Comparison of ENCODE assay signal across 21 mouse cellular contexts in genomic region chr12:34569472-34569871, GRCm38 (mm10).
"Had no signal": no experiment of that assay in that cellular context is flagged by ENCODE, and none has a peak within 500 bp of the region (broad histone marks: within the 10 kb centered on the region; RNA-seq: fewer than 3 reads in every experiment).

No protein-coding gene starts in this region.

- ATAC-seq: liver, embryonic 12.5 days had no signal

- H3K4me2 ChIP-seq: kidney, embryonic 15.5 days; limb, embryonic 13.5 days; liver, embryonic 12.5 days; liver, embryonic 15.5 days; lung, embryonic 15.5 days; midbrain, embryonic 12.5 days; neural tube, embryonic 15.5 days had no signal

- H3K27me3 ChIP-seq: kidney, embryonic 15.5 days; limb, embryonic 13.5 days; liver, embryonic 12.5 days; liver, embryonic 15.5 days; lung, embryonic 15.5 days; megakaryocyte, embryonic 14.5 days; midbrain, embryonic 12.5 days; neural tube, embryonic 15.5 days had no signal

- H3K4me3 ChIP-seq: kidney, embryonic 15.5 days; limb, embryonic 10.5 days; limb, embryonic 13.5 days; liver, embryonic 12.5 days; liver, embryonic 15.5 days; lung, embryonic 15.5 days; megakaryocyte, embryonic 14.5 days; midbrain, embryonic 12.5 days; myocyte; neural tube, embryonic 15.5 days had no signal

- H3K9me3 ChIP-seq: kidney, embryonic 15.5 days; limb, embryonic 10.5 days; limb, embryonic 13.5 days; liver, embryonic 12.5 days; liver, embryonic 15.5 days; lung, embryonic 15.5 days; megakaryocyte, embryonic 14.5 days; midbrain, embryonic 12.5 days; neural tube, embryonic 15.5 days had no signal

- H3K36me3 ChIP-seq: kidney, embryonic 15.5 days; limb, embryonic 10.5 days; limb, embryonic 13.5 days; liver, embryonic 12.5 days; liver, embryonic 15.5 days; lung, embryonic 15.5 days; midbrain, embryonic 12.5 days; neural tube, embryonic 15.5 days had no signal

- H3K4me1 ChIP-seq: kidney, embryonic 15.5 days; limb, embryonic 13.5 days; liver, embryonic 12.5 days; liver, embryonic 15.5 days; lung, embryonic 15.5 days; megakaryocyte, embryonic 14.5 days; midbrain, embryonic 12.5 days; neural tube, embryonic 15.5 days had no signal

- H3K27ac ChIP-seq: kidney, embryonic 15.5 days; limb, embryonic 10.5 days; limb, embryonic 13.5 days; liver, embryonic 12.5 days; liver, embryonic 15.5 days; lung, embryonic 15.5 days; midbrain, embryonic 12.5 days; neural tube, embryonic 15.5 days had no signal

- DNase-seq: kidney, adult 11 months; kidney, adult 8-10 months; kidney, postnatal 10 days; kidney, postnatal 4 days; layer of hippocampus, adult 9-11 months; liver; lung, adult 18-20 months; lung, postnatal 10 days; lung, postnatal 36 days; thymus, adult 18-20 months; thymus, postnatal 36 days had no signal

- H3K9ac ChIP-seq: kidney, embryonic 15.5 days; limb, embryonic 13.5 days; liver, embryonic 12.5 days; liver, embryonic 15.5 days; lung, embryonic 15.5 days; midbrain, embryonic 12.5 days; neural tube, embryonic 15.5 days had no signal
